Mouse (Mus musculus): ENCODE data around the gene Prex1. TPM values are rescaled to one million over a fixed set of nuclear protein-coding genes. Genes with fewer than 3 reads are reported as not detected.

Gene Prex1
- total and polyA plus RNA-seq, 3 experiments = 3.8 to 21.6 (median 5.9) TPM

- no peaks in the 10 kb centered on the region for H3K36me3 ChIP-seq (replicated peaks)
- TF ChIP-seq CTCF (IDR thresholded peaks at IDR 0.05; ENCODE audit: low read depth, low read length) (peak; percentile 85), POLR2AphosphoS5 (IDR thresholded peaks at IDR 0.05; ENCODE audit: insufficient replicate concordance, low read depth, low read length) (no peak)
- peak; percentile 60 for DNase-seq (ENCODE audit: low spot score)
- no peak overlapping the region for H3K4me3 ChIP-seq (ENCODE audit: low read depth, low read length)
- 0 out of 2 replicates have a peak, but pooled peaks have one; percentile 52 for ATAC-seq (ENCODE audit: extremely low read depth, insufficient number of reproducible peaks, low FRiP score, poor library complexity, severe bottlenecking)
- H3K4me1 ChIP-seq (ENCODE audit: insufficient read depth, low read depth, low read length) = no peaks in the 10 kb centered on the region
- H3K27me3 ChIP-seq (ENCODE audit: insufficient read depth, low read length) = peaks cover 4% of the 10 kb centered on the region; the same call in 1 of the 2 replicates
- peaks cover 9% of the 10 kb centered on the region for H3K9me3 ChIP-seq (replicated peaks)
These were observed 121.4 kb downstream of the Prex1 start for GRCm38 (mm10) chr2:166592034-166592912.

GRCm38 (mm10) chr2:166584491-166584890 is 129.1 kb downstream of the Prex1 start:
- no peaks in the 10 kb centered on the region for H3K27me3 ChIP-seq (ENCODE audit: insufficient read depth, low read length)
- no peak for TF ChIP-seq GATA1 (IDR thresholded peaks at IDR 0.05; ENCODE audit: borderline replicate concordance, low read length)
- TF ChIP-seq TAL1 (conservative IDR thresholded peaks at IDR 0.05; ENCODE audit: low read depth, low read length) = no peak
- TF ChIP-seq GATA2 (IDR thresholded peaks at IDR 0.05; ENCODE audit: borderline replicate concordance, low read depth, low read length) = no peak
- TF ChIP-seq CTCF (IDR thresholded peaks at IDR 0.05; ENCODE audit: low read depth, low read length) = no peak
- no peak for TF ChIP-seq POLR2AphosphoS5 (IDR thresholded peaks at IDR 0.05; ENCODE audit: insufficient replicate concordance, low read depth, low read length)
- no peaks in the 10 kb centered on the region for H3K4me1 ChIP-seq (ENCODE audit: insufficient read depth, low read depth, low read length)
- no peak for DNase-seq (ENCODE audit: low spot score)
- ATAC-seq (ENCODE audit: extremely low read depth, insufficient number of reproducible peaks, low FRiP score, poor library complexity, severe bottlenecking) = no peak
- H3K4me3 ChIP-seq (ENCODE audit: low read depth, low read length) = no peak overlapping the region
- H3K9me3 ChIP-seq (replicated peaks) = peaks cover 40% of the 10 kb centered on the region
- H3K36me3 ChIP-seq (replicated peaks) = no peaks in the 10 kb centered on the region

GRCm38 (mm10) chr2:166583292-166583691 is 130.3 kb downstream of the Prex1 start:
- no peaks in the 10 kb centered on the region for H3K36me3 ChIP-seq (replicated peaks)
- TF ChIP-seq TAL1 (conservative IDR thresholded peaks at IDR 0.05; ENCODE audit: low read depth, low read length) = no peak
- no peak for TF ChIP-seq GATA1 (IDR thresholded peaks at IDR 0.05; ENCODE audit: borderline replicate concordance, low read length)
- no peak; the same call in 1 of the 2 replicates for TF ChIP-seq CTCF (IDR thresholded peaks at IDR 0.05; ENCODE audit: low read depth, low read length)
- no peak for TF ChIP-seq GATA2 (IDR thresholded peaks at IDR 0.05; ENCODE audit: borderline replicate concordance, low read depth, low read length)
- TF ChIP-seq POLR2AphosphoS5 (IDR thresholded peaks at IDR 0.05; ENCODE audit: insufficient replicate concordance, low read depth, low read length) = no peak

GRCm38 (mm10) chr2:166581881-166582583 is 131.6 kb downstream of the Prex1 start:
- no peak overlapping the region for H3K4me3 ChIP-seq (ENCODE audit: low read depth, low read length)
- TF ChIP-seq GATA1 (IDR thresholded peaks at IDR 0.05; ENCODE audit: borderline replicate concordance, low read length) = no peak
- no peak for TF ChIP-seq POLR2AphosphoS5 (IDR thresholded peaks at IDR 0.05; ENCODE audit: insufficient replicate concordance, low read depth, low read length)
- TF ChIP-seq GATA2 (IDR thresholded peaks at IDR 0.05; ENCODE audit: borderline replicate concordance, low read depth, low read length) = no peak
- no peak for TF ChIP-seq TAL1 (conservative IDR thresholded peaks at IDR 0.05; ENCODE audit: low read depth, low read length)
- no peak for TF ChIP-seq CTCF (IDR thresholded peaks at IDR 0.05; ENCODE audit: low read depth, low read length)
- peaks cover 44% of the 10 kb centered on the region for H3K9me3 ChIP-seq (replicated peaks)
- ATAC-seq (ENCODE audit: extremely low read depth, insufficient number of reproducible peaks, low FRiP score, poor library complexity, severe bottlenecking) (no peak), DNase-seq (ENCODE audit: low spot score) (no peak)
- H3K4me1 ChIP-seq (ENCODE audit: insufficient read depth, low read depth, low read length) = no peaks in the 10 kb centered on the region
- H3K27me3 ChIP-seq (ENCODE audit: insufficient read depth, low read length) = no peaks in the 10 kb centered on the region
- H3K36me3 ChIP-seq (replicated peaks) = no peaks in the 10 kb centered on the region

More at GRCm38 (mm10) chr2:166583292-166583691, 130.3 kb downstream of the Prex1 start:
- Histone ChIP-seq H3K9me3 (replicated peaks) (peaks cover 47% of the 10 kb centered on the region), H3K4me1 (ENCODE audit: insufficient read depth, low read depth, low read length) (no peaks in the 10 kb centered on the region), H3K4me3 (ENCODE audit: low read depth, low read length) (no peak overlapping the region), H3K27me3 (ENCODE audit: insufficient read depth, low read length) (no peaks in the 10 kb centered on the region)
- DNase-seq (ENCODE audit: low spot score) (no peak), ATAC-seq (ENCODE audit: extremely low read depth, insufficient number of reproducible peaks, low FRiP score, poor library complexity, severe bottlenecking) (no peak)

- H3K4me3 ChIP-seq (ENCODE audit: low read depth, low read length) = no peak overlapping the region
- H3K27me3 ChIP-seq (ENCODE audit: insufficient read depth, low read length) = no peaks in the 10 kb centered on the region
- no peak for DNase-seq (ENCODE audit: low spot score)
- peaks cover 40% of the 10 kb centered on the region for H3K9me3 ChIP-seq (replicated peaks)
- no peaks in the 10 kb centered on the region for H3K36me3 ChIP-seq (replicated peaks)
- ATAC-seq (ENCODE audit: extremely low read depth, insufficient number of reproducible peaks, low FRiP score, poor library complexity, severe bottlenecking) = no peak
- TF ChIP-seq CTCF (IDR thresholded peaks at IDR 0.05; ENCODE audit: low read depth, low read length) (no peak), POLR2AphosphoS5 (IDR thresholded peaks at IDR 0.05; ENCODE audit: insufficient replicate concordance, low read depth, low read length) (no peak), TAL1 (conservative IDR thresholded peaks at IDR 0.05; ENCODE audit: low read depth, low read length) (no peak), GATA1 (IDR thresholded peaks at IDR 0.05; ENCODE audit: borderline replicate concordance, low read length) (no peak), GATA2 (IDR thresholded peaks at IDR 0.05; ENCODE audit: borderline replicate concordance, low read depth, low read length) (no peak)
- H3K4me1 ChIP-seq (ENCODE audit: insufficient read depth, low read depth, low read length) = no peaks in the 10 kb centered on the region
These were observed 133.8 kb downstream of the Prex1 start for GRCm38 (mm10) chr2:166579793-166580192.

GRCm38 (mm10) chr2:166579361-166579760 is 134.3 kb downstream of the Prex1 start:
- no peak overlapping the region for H3K4me3 ChIP-seq (ENCODE audit: low read depth, low read length)
- no peak for TF ChIP-seq TAL1 (conservative IDR thresholded peaks at IDR 0.05; ENCODE audit: low read depth, low read length)
- no peak for TF ChIP-seq POLR2AphosphoS5 (IDR thresholded peaks at IDR 0.05; ENCODE audit: insufficient replicate concordance, low read depth, low read length)
- no peak for TF ChIP-seq GATA2 (IDR thresholded peaks at IDR 0.05; ENCODE audit: borderline replicate concordance, low read depth, low read length)
- no peak for TF ChIP-seq GATA1 (IDR thresholded peaks at IDR 0.05; ENCODE audit: borderline replicate concordance, low read length)
- no peak for TF ChIP-seq CTCF (IDR thresholded peaks at IDR 0.05; ENCODE audit: low read depth, low read length)
- H3K9me3 ChIP-seq (replicated peaks) = peaks cover 40% of the 10 kb centered on the region
- H3K27me3 ChIP-seq (ENCODE audit: insufficient read depth, low read length) = no peaks in the 10 kb centered on the region
- ATAC-seq (ENCODE audit: extremely low read depth, insufficient number of reproducible peaks, low FRiP score, poor library complexity, severe bottlenecking) (no peak), DNase-seq (ENCODE audit: low spot score) (no peak)
- no peaks in the 10 kb centered on the region for H3K36me3 ChIP-seq (replicated peaks)
- H3K4me1 ChIP-seq (ENCODE audit: insufficient read depth, low read depth, low read length) = no peaks in the 10 kb centered on the region
